Mouse (Mus musculus) neural tube, embryonic 15.5 days (tissue): ENCODE measurements at regions not wholly inside any gene's neighbourhood (a gene's known extent, or its start where the extent isn't known, plus 50 kb on each side); places are given as distances from the start of the nearest gene placed in this dataset.

Experiments used
- ATAC-seq: fragments of 200-750 bp; cut with Nextera tagmentation; 2 replicates; pipeline ENCODE4 v1.8.0; 2017; ENCODE audit warnings: mild to moderate bottlenecking, moderate TSS enrichment, moderate library complexity; ENCODE audit not compliant: low FRiP score
- H3K27ac ChIP-seq: fragments of 300-500 bp; sonication (generic); replicated peaks from 2 replicates; pipeline ENCODE4 v1.5.1; 2015; ENCODE audit warnings: mild to moderate bottlenecking, inconsistent platforms
- H3K27me3 ChIP-seq: fragments of 300-500 bp; sonication (generic); replicated peaks from 2 replicates; pipeline ENCODE4 v1.6.1; 2015; ENCODE audit warnings: inconsistent platforms
- H3K36me3 ChIP-seq: fragments of 300-500 bp; sonication (generic); 2 replicates; pipeline ENCODE4 v1.6.1; 2015; ENCODE audit warnings: inconsistent platforms
- H3K4me1 ChIP-seq: fragments of 300-500 bp; sonication (generic); 2 replicates; pipeline ENCODE4 v1.6.1; 2015; ENCODE audit warnings: inconsistent platforms
- H3K4me2 ChIP-seq: fragments of 300-500 bp; sonication (generic); 2 replicates; pipeline ENCODE4 v1.6.1; 2015; ENCODE audit warnings: inconsistent platforms, mild to moderate bottlenecking, moderate library complexity
- H3K4me3 ChIP-seq: fragments of 300-500 bp; sonication (generic); replicated peaks from 2 replicates; pipeline ENCODE4 v1.5.1; 2015; ENCODE audit warnings: mild to moderate bottlenecking, inconsistent platforms
- H3K9ac ChIP-seq: fragments of 300-500 bp; sonication (generic); replicated peaks from 2 replicates; pipeline ENCODE4 v1.6.1; 2015; ENCODE audit warnings: mild to moderate bottlenecking, inconsistent platforms
- H3K9me3 ChIP-seq: fragments of 300-500 bp; sonication (generic); replicated peaks from 2 replicates; pipeline ENCODE4 v1.6.1; 2016; ENCODE audit warnings: inconsistent platforms
- WGBS: fragments of 180-500 bp; shearing (Covaris S2); methylation state at CpG from one replicate; pipeline ENCODE4 v1.1.7; 2015; ENCODE audit warnings: mixed read lengths; 5-methylcytosine and 5-hydroxymethylcytosine counted together

DNA sequence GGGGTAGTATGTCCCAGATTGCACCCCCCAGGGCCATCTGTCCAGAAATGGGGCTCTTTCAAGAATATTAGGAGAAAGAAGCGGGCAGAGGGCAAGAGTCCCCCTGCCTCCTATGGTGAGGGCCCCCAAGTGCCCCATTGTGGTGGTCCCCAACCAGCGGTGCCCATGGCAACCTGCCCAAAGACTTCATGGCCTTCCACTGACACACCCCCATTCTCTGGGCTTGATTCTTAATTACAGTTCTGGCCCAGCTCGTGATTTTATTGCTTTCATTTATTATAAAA is 184.3 kb upstream of the 4931429L15Rik start:
- Histone ChIP-seq H3K27ac (no peak overlapping the region), H3K9me3 (no peaks in the 10 kb centered on the region), H3K4me3 (no peak overlapping the region), H3K9ac (no peak overlapping the region), H3K4me1 (peaks cover 24% of the 10 kb centered on the region), H3K4me2 (peak overlapping the region; percentile 41), H3K27me3 (no peaks in the 10 kb centered on the region; the same call in 1 of the 2 replicates), H3K36me3 (no peaks in the 10 kb centered on the region)
- 20% methylated on average over 3 of the region's 3 CpGs for WGBS
- peak; percentile 21; the same call in 1 of the 2 replicates for ATAC-seq

- no peak overlapping the region for H3K9ac ChIP-seq
- ATAC-seq: no peak; the same call in 1 of the 2 replicates
- 44% methylated on average over 8 of the region's 8 CpGs for WGBS
- no peaks in the 10 kb centered on the region for H3K36me3 ChIP-seq
- no peaks in the 10 kb centered on the region for H3K9me3 ChIP-seq
- H3K4me3 ChIP-seq: no peak overlapping the region
- H3K27me3 ChIP-seq: no peaks in the 10 kb centered on the region; the same call in 1 of the 2 replicates
- H3K27ac ChIP-seq: no peak overlapping the region
- peak overlapping the region; percentile 41 for H3K4me2 ChIP-seq
- peaks cover 28% of the 10 kb centered on the region for H3K4me1 ChIP-seq
Observed at GRCm38 (mm10) chr9:46503321-46504132, 183.7 kb upstream of the 4931429L15Rik start.

GRCm38 (mm10) chr9:46499426-46499825 is 179.6 kb upstream of the 4931429L15Rik start:
- WGBS: 18% methylated on average over 2 of the region's 2 CpGs
- H3K4me2 ChIP-seq: no peak overlapping the region
- no peak for ATAC-seq
- H3K4me3 ChIP-seq: no peak overlapping the region
- H3K9ac ChIP-seq: no peak overlapping the region
- H3K9me3 ChIP-seq: no peaks in the 10 kb centered on the region
- H3K4me1 ChIP-seq: peaks cover 34% of the 10 kb centered on the region
- no peaks in the 10 kb centered on the region for H3K36me3 ChIP-seq
- no peaks in the 10 kb centered on the region for H3K27me3 ChIP-seq
- H3K27ac ChIP-seq: no peak overlapping the region

GRCm38 (mm10) chr9:46498861-46499260 is 179.1 kb upstream of the 4931429L15Rik start:
- WGBS: 51% methylated on average over 5 of the region's 5 CpGs
- Histone ChIP-seq H3K9me3 (no peaks in the 10 kb centered on the region), H3K27ac (no peak overlapping the region), H3K36me3 (no peaks in the 10 kb centered on the region), H3K9ac (no peak overlapping the region), H3K27me3 (no peaks in the 10 kb centered on the region), H3K4me2 (no peak overlapping the region), H3K4me3 (no peak overlapping the region), H3K4me1 (peaks cover 29% of the 10 kb centered on the region)
- ATAC-seq: no peak

- Histone ChIP-seq H3K4me3 (no peak overlapping the region), H3K36me3 (no peaks in the 10 kb centered on the region), H3K9ac (no peak overlapping the region), H3K9me3 (no peaks in the 10 kb centered on the region), H3K4me2 (no peak overlapping the region), H3K4me1 (peaks cover 16% of the 10 kb centered on the region), H3K27ac (peak overlapping the region; percentile 23; the same call in 1 of the 2 replicates), H3K27me3 (no peaks in the 10 kb centered on the region)
- WGBS: 39% methylated on average over 6 of the region's 6 CpGs
- no peak for ATAC-seq
Observed at GRCm38 (mm10) chr9:46495276-46495675, 175.5 kb upstream of the 4931429L15Rik start.

DNA sequence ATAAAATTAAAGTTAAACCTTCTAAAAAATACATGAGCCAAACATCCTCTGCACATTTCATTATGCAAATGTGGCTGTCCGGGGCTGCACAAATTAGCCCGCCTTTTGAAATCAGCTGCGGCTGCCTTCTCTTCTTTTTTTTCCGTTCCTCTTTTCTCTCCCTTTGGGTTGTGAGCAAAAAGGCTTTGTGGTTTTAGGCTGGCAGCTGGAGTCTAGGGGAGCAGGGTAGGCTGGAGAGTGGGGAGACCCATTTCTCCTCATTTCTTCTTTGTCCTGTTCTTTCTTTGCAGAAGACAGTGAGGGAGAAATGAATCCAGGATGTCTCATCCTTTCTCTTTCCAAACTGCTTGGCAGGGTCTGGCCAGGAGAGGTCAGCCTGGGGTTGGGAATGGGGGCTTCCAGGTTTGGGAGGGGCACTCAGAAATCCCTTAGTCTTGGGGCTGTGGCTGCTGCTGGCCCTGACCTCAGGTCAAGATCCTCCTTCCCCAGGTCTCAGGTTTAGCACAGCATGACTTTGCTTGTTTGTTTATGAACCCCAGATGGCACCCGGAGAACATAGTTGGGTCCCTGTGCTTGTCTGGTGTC is 163.2 kb upstream of the 4931429L15Rik start:
- H3K27ac ChIP-seq: no peak overlapping the region
- 28% methylated on average over 5 of the region's 5 CpGs for WGBS
- H3K27me3 ChIP-seq: 0 out of 2 replicates have a peak, but pooled peaks cover 3% of the 10 kb centered on the region
- H3K36me3 ChIP-seq: no peaks in the 10 kb centered on the region
- H3K4me3 ChIP-seq: no peak overlapping the region
- peaks cover 18% of the 10 kb centered on the region for H3K4me1 ChIP-seq
- no peak overlapping the region for H3K4me2 ChIP-seq
- H3K9ac ChIP-seq: no peak overlapping the region
- no peaks in the 10 kb centered on the region for H3K9me3 ChIP-seq
- ATAC-seq: no peak

DNA sequence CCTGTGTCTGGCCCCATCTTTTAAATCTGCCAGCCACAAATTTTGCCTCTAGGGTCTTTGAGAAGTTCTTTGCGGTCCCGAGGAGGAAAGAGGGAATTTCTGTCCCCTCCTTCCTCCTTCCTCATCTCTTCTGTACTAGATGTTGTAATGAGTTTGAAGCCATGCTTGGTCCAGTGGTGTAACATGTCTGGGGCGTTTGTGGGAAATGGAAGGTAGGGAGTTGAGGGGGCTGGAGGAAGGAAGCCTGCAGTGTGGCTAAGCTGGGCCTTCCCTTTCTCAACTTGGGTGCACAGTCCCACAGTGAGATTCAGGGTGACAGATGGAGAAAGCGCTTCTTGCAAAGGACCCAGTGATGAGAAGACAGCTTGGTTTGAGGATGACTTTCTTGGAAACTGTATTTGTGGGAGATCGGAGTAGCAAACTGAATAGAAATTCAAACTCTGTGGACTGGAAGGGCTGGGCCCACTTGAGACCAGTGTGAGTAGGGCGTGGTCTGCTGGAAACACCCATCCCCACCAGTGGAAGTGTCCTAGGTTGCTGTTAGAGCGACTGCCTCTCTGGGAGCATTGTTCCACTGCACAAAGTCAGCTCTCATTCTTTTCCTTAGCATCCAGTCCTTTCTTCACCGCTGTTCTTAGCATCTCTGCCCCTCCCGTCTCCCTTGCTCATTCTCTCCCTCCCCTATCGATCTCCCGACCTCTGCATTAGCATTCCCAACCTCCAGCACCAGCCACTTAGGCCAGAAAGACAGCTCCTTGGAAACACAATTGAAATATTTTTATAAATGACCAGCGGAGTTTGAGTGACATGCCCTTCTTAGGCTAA is 162.5 kb upstream of the 4931429L15Rik start:
- H3K27me3 ChIP-seq: 0 out of 2 replicates have a peak, but pooled peaks cover 3% of the 10 kb centered on the region
- H3K36me3 ChIP-seq: no peaks in the 10 kb centered on the region
- peaks cover 18% of the 10 kb centered on the region for H3K4me1 ChIP-seq
- H3K4me3 ChIP-seq: no peak overlapping the region
- H3K9ac ChIP-seq: no peak overlapping the region
- no peak overlapping the region for H3K4me2 ChIP-seq
- H3K27ac ChIP-seq: no peak overlapping the region
- ATAC-seq: no peak
- 45% methylated on average over 12 of the region's 12 CpGs for whole genome bisulfite sequencing
- H3K9me3 ChIP-seq: no peaks in the 10 kb centered on the region

DNA sequence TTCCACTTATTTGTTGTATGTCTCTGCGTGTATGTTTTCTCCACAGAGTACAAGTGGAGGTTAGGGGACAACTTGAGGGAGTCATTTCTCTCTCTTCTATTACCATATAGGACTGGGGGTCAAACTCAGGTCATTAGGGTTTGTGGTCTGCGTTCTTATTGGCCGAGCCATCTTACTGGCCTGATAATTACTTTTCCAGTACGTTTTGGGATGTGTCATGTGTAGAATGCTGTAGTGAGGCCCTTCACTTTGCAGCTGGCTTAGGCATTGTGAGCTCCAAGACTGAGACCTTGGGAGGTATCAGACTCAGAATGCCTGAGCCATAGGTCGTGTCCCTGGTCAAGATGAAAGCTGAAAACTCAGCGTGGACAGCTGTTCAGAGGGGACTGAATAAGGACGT is 161.7 kb upstream of the 4931429L15Rik start:
- WGBS: 39% methylated on average over 7 of the region's 7 CpGs
- Histone ChIP-seq H3K9me3 (no peaks in the 10 kb centered on the region), H3K4me3 (no peak overlapping the region), H3K4me2 (no peak overlapping the region), H3K4me1 (peaks cover 18% of the 10 kb centered on the region), H3K9ac (no peak overlapping the region), H3K27me3 (0 out of 2 replicates have a peak, but pooled peaks cover 3% of the 10 kb centered on the region), H3K27ac (no peak overlapping the region), H3K36me3 (no peaks in the 10 kb centered on the region)
- ATAC-seq: no peak

- Histone ChIP-seq H3K4me3 (no peak overlapping the region), H3K36me3 (no peaks in the 10 kb centered on the region), H3K27me3 (0 out of 2 replicates have a peak, but pooled peaks cover 3% of the 10 kb centered on the region), H3K9me3 (no peaks in the 10 kb centered on the region), H3K9ac (no peak overlapping the region), H3K4me1 (peaks cover 18% of the 10 kb centered on the region), H3K27ac (no peak overlapping the region), H3K4me2 (0 out of 2 replicates have a peak overlapping the region, but pooled peaks have one; percentile 8)
- 8% methylated on average over 13 of the region's 13 CpGs for WGBS
- ATAC-seq: no peak
Observed at GRCm38 (mm10) chr9:46480080-46480690, 160.4 kb upstream of the 4931429L15Rik start.

- no peak overlapping the region for H3K27ac ChIP-seq
- H3K9me3 ChIP-seq: no peaks in the 10 kb centered on the region
- WGBS: 53% methylated on average over 2 of the region's 2 CpGs
- no peak for ATAC-seq
- H3K4me2 ChIP-seq: no peak overlapping the region
- H3K36me3 ChIP-seq: no peaks in the 10 kb centered on the region
- H3K9ac ChIP-seq: no peak overlapping the region
- peaks cover 18% of the 10 kb centered on the region for H3K4me1 ChIP-seq
- H3K27me3 ChIP-seq: 0 out of 2 replicates have a peak, but pooled peaks cover 3% of the 10 kb centered on the region
- no peak overlapping the region for H3K4me3 ChIP-seq
Observed at GRCm38 (mm10) chr9:46478611-46479010, 158.8 kb upstream of the 4931429L15Rik start.

DNA sequence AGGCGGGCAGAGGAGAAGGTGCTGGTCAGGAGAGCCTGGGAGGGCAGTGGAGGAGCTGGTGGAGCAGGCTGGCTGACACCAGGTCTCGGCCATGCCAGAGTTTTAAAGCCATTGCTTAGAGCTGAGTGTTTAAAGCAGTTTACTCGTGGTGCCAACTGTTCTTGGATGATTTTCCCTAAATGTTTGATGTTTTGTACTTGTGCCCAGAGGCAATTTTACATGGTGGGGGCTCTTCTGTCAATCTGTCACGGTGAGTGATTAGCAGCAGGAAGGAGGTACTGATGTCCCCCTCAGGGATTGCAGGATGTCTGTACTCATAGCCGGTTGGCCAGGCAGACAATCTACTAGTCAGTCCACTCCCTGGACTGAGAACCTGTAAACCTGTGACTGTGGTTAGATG is 156.7 kb upstream of the 4931429L15Rik start:
- H3K4me1 ChIP-seq: peaks cover 8% of the 10 kb centered on the region
- H3K36me3 ChIP-seq: no peaks in the 10 kb centered on the region
- 0 out of 2 replicates have a peak, but pooled peaks cover 3% of the 10 kb centered on the region for H3K27me3 ChIP-seq
- H3K4me2 ChIP-seq: no peak overlapping the region
- H3K9me3 ChIP-seq: no peaks in the 10 kb centered on the region
- 47% methylated on average over 5 of the region's 5 CpGs for WGBS
- no peak overlapping the region for H3K4me3 ChIP-seq
- no peak overlapping the region for H3K27ac ChIP-seq
- no peak overlapping the region for H3K9ac ChIP-seq
- ATAC-seq: no peak
